Mouse (Mus musculus) liver, adult 2 months (tissue): ENCODE measurements around the gene Depdc7.

Source experiments
- CTCF ChIP-seq: fragments of 200-500 bp; IDR thresholded peaks from 2 replicates; pipeline ENCODE4 v1.5.1; 2011; ENCODE audit warnings: low read depth, low read length, control low read depth
- POLR2A ChIP-seq: fragments of 200-500 bp; IDR thresholded peaks from 2 replicates; pipeline ENCODE4 v1.6.1; 2011; ENCODE audit warnings: low read length, control low read depth; ENCODE audit not compliant: insufficient read depth; ENCODE audit errors: extremely low read depth

GRCm38 (mm10) chr2:104709786-104710337, 32.8 kb downstream of the Depdc7 start:
- no peak for TF ChIP-seq POLR2A
- no peak for TF ChIP-seq CTCF
